Mouse (Mus musculus): ENCODE measurements around the gene Zfp830.

The Zfp830 gene

DNA sequence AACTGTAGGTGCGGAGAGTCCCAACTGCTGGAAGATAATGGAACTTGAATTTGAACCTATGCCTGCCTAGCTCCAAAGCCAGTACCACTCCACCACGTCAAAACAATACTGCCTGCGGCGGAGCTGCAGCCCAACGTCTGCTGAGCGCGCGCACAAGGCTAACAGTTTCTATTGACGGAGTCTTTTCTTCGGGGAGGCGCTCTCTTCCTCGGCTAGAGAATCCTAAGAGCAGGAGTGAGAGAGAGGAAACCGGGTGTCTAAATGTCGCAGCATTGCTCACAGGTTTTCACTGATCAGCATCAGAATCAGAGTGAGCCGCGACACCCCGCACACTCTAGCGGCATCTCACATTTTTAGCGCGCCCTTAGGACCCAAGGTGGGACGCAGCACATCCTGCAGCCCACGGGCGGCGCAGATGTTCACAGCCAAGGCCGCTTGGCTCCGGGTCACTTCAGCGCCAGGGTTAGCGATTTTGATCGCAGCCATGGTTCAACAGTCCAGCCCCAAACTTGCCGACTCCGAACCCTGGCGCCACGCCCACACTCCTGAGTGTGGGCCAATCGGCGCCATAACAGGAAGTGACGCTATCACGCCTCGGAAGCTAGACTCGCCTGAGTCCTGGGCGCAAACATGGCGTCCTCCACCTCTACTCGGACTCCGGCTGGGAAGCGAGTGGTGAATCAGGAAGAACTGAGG is at the start of gene Zfp830, which contains the start of gene Cct6b:
Gene Zfp830 (plus strand): TSS at position 604 of the 696 bp plus-strand sequence.
Gene Cct6b (minus strand): TSS at position 580 of the 696 bp plus-strand sequence.
- peak; percentile 93 for DNase-seq (ENCODE audit: low spot score in 2 of 2)

DNA sequence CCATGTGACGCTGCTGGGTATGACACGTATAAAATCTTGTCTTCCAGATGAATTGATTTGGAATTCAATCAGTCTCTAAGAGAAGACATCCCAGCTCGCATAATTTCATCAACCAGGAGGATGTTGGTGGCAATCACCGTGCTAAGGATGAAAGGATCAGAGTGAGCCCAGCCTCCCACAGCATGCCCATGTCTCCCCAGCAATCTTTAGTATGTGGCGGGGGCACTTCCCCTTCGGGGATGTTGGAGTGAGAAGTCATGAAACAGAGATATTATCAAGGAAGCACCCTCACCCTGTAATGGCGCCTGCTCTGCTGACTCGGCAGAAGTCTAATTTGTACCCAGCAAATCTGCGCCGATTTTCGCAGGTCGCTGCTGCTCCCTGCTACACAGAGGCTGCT is 44.9 kb upstream of the Zfp830 start:
- DNase-seq (ENCODE audit: low spot score in 2 of 2) = no peak

DNA sequence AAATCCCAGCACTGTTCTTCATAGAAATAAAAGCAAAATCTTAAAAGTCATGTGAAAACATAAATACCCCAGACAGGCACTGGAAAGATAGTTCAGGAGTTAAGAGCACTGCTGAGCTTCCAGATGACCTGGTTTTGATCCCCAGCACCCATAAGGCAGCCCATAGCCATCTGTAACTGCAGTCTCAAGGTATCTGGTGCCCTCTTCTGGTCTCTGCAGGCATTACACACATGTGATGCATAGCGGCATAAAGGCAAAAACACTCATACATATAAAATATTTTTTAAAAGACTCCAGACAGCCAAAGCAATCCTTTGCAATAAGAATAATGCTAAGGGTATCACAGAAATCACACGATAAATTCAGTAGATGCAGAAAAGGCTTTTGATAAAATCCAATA is 37.3 kb upstream of the Zfp830 start:
- no peak for DNase-seq (ENCODE audit: low spot score in 2 of 2)

DNA sequence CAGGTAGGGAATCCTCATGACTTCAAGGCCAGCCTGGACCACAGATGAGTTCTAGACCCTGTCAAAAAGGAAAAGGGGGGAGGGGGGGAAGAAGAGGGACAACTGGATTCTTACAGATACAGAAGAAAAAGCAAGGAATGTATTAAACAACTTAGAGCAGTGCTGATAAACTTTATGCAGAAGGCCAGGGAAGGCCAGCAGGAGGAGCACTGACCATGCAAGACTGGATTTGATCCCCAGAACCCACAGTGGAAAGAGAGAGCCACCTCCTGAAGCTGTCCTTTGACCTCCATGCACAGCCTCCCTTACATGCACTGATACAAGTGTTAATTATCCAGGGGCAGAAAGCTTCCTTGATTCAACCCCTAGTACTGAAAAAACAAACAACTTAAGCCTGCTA is 29.9 kb upstream of the Zfp830 start:
- DNase-seq (ENCODE audit: low spot score in 2 of 2) = no peak

DNA sequence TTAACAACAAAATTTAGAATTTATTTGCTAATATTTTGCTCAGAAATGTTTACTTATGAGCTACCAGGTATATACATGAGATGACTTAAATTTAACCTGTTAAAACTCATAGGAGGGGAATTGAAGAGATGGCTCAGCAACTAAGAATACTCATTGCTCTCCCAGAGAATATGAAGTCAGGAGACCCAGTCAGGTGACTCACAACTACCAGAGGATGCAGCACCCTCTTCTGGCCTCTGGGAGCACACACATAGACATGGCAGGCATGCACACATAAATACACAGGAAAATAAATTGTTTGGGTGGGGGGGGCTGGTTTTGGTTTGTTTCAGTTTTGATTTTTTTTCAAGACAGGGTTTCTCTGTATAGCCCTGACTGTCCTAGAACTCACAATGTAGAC is 25.1 kb upstream of the Zfp830 start:
- DNase-seq (ENCODE audit: low spot score in 2 of 2) = no peak

DNA sequence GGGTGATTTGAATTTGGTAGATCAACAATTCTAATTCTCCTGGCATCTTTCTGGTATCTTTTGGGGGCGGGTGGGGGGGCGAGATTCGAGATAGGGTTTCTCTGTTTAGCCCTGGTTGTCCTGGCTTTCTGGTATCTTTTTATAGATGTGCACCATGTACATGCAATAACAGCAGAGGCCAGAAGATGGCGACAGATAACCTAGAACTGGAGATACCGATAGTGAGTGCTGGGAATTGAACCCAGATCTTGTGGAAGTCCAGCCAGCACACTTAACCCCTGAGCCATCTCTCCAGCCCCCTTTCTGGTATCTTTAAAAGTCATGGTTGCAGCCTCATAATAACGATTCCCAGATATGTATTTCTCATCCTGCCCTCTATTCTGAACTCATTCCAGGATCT is 18.0 kb upstream of the Zfp830 start:
- DNase-seq (ENCODE audit: low spot score in 2 of 2) = peak; percentile 16 to 36

DNA sequence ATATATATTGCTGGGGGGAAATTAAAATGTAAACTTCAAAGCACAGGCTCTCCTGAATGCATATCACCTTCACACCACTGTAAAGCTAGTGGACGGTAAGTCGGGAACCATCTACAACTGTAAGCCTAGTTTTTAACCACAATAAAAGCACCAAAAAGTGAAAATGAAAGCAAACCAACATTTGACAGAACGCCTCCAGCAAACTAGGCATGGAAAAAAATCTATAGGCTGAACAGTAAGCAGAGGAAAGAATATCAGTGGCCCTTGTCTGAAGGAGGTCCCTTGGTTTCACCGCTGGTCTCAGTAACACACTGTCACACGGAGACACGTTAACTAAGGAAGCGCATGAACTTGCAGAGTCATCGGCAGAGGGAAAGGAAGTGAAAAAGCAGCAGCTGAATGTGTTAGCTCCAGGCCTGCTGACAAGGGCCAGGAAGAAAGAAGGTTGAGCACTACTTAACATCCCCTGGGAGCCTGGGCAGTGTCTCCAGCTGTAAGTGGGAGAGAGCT is 17.2 kb upstream of the Zfp830 start:
- peak; percentile 43 to 66 for DNase-seq (ENCODE audit: low spot score in 2 of 2)

DNA sequence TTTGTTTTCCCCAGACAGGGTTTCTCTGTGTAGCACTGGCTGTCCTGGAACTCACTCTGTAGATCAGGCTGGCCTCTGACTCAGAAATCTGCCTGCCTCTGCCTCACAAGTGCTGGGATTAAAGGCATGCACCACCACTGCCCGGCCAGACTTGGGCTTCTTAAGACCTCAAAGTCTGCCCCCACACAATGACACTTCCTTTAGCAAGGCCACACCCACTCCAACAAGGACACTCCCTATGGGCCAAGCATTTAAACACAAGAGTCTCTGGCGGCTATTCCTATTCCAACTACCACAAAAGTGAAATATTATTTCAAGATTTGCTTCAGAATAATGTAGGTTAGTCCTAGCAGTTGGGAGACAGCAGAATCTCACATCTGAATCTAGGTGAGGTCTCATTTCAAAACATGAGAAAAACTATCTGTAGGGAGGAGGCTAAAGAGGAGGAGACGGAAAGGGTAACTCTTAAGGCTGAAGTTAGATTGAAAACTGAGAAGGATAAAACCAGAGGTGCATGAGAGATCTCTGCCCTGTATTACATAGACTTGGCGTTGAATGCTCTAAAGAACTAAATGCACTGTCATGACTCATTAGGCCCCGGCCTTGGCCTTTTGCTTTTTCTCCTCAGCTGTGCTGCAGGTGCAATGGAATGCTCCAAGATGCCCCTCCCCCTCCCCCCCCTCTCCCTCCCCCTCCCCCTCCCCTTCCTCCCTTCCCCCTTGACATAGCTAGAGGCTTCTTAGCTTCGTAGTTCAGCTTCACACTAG is 11.6 kb upstream of the Zfp830 start:
- DNase-seq (ENCODE audit: low spot score in 2 of 2) = no peak

DNA sequence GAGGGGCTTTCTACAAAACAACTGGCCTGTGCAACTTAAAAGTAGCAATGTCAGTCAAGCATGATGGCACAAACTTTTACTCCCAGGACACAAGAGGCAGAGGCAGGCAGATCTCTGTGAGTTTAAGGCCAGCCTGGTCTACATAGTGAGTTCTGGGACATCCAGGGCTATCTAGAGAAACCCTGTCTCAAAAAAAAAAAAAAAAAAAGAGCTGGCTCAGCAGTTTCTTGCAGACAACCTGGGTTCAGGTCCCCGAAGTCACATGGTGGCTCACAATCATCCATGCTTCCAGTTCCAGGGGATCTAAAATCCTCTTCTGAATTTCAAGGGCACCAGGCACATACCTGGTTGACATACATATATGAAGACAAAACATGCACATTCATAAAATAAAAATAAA is 8.2 kb upstream of the Zfp830 start:
- no peak for DNase-seq (ENCODE audit: low spot score in 2 of 2)

DNA sequence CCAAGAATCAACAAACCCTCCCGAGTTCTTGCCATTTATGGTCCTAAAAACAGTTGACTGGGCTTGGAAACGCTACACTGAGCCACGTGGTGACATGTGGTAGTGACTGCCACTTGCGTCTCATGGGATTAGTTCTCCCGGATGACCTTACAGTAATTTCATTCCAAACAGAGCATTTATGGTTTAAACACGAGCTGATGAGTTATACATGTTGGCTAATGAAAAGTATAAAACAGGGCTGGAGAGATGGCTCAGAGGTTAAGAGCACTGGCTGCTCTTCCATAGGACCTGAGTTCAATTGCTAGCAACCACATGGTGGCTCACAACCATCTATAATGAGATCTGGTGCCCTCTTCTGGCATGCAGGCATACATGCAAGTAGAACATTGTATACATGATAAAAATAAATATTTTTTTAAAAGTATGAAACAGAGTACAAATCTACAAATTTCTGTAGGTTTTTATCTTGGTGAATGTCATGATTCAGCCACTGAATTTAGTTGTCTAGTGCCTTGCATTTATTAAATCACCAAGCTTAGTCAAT is 1.8 kb upstream of the Zfp830 start:
- DNase-seq (ENCODE audit: low spot score in 2 of 2) = no peak

DNA sequence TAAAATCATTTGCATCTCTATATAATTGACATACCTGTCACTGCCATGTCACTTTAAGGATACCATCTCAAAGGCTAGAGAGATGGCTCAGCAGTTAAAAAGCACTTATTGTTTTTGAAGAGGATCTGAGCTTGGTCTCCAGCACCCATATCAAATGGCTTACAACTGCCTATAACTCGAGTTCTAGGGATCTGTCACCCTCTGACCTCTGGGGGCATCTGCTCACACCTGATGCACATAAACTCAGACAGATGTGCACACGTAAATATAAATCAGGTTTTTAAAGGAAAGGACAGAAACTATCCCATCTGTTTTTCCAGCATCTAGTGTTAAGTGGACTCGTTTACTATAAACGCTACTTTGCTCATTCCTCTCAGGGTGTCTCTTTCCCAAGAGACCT is 884 bp upstream of the Zfp830 start:
- no peak for DNase-seq (ENCODE audit: low spot score in 2 of 2)

DNA sequence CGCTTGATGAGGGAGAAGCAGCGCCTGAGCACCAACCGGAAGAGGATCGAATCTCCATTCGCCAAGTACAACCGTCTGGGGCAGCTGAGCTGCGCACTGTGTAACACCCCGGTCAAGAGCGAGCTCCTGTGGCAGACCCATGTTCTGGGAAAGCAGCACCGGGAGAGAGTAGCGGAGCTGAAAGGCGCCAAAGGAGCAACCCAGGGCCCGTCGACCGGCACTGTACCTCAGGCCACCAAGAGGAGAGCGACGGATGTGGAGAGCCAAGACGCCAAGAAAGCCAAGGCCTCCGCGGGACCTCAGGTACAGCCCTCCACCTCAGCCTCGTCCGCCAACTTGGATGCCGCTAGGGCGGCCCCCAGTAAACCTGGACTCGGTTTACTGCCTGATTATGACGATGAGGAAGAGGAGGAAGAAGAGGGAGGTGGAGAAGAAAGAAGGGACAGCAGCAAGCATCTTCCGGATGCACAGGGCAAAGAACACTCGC is 336 bp downstream of the Zfp830 start:
- no peak for DNase-seq (ENCODE audit: low spot score in 2 of 2)

DNA sequence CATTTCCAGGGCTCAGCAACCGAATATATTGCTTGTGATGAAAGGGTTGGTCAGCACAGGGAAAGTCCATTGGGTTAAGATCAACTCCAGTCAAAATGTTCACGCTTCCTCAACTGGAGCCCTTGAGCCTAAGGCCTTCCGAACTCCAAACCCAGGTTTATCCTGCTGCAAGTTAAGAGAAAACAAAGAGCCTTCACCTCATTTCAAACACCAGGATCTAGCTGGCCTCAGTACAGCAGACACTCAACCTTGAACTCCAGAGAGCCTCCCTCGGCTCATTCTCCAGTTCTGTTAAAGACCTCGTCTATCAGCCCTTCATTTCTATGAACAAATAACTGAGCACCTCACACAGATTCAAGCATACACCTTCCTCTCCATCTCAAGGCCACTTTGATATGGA is 16.0 kb downstream of the Zfp830 start:
- DNase-seq (ENCODE audit: low spot score in 2 of 2) = no peak

DNA sequence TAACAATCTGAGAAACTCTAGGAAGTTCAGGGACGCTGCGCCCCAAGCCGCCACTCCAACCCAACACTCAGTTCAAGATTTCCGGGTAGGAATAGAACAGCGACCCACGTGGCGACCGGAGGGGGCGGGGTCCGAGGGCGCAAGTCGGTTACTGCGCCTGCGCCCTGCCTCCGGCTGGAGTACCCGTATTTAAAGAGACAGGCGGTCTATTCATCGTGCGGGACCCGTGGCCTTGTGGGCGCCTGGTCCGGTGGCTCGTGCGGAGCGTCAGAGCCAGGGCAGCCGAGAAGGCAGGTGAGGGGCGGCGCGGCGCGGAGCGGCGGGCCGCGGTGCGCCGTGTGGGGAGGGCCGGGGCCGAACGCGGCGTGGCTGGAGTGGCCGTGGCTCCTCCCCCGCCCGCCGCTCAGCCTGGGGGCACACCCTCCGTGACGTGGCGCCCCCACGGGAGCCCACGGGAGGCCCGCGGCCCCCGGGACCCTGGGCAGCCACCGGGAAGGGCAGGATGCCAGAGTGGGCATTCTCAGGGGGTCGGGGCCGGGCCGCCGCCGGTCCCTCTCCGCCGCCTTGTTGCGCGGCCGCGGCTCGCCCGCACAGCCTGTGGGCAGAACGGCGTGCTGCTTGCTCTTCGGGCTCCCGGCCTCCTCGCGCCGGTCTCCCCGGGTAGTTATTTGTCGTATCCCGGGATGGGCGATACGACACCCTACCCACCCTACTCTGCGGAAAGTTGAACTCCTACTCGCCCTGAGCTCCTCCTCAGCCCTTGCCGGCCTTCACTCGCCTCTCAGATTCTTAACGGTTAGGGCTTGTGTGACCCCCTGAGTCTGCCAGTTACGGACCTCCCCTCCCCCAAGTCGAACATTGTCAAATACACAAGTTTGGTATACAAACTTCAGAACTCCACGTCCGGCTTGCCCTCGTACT is 17.1 kb downstream of the Zfp830 start, which contains the start of gene Lig3:
Gene Lig3 (plus strand): TSS at position 126 of the 921 bp plus-strand sequence.
- DNase-seq (ENCODE audit: low spot score in 2 of 2) = peak; percentile 91 to 94

DNA sequence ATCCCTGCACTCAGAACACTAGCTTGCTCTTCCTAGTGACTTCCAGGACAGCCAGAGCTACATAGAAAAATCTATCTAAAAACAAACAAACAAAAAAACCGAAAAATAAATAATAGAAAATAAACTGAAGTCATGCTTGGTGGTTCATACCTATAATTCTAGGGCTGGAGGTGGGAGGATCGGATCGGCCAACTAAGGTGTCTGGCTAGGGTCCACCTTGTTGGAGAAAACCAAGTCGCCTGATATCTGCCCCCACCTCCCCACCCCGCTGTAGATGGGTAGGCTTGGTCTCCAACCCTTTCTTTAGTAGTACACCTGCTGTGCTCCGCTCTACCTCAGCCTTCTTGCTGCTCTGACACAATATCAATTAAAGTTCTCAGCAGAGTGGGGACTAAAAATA is 18.1 kb downstream of the Zfp830 start:
- DNase-seq (ENCODE audit: low spot score in 2 of 2) = no peak

DNA sequence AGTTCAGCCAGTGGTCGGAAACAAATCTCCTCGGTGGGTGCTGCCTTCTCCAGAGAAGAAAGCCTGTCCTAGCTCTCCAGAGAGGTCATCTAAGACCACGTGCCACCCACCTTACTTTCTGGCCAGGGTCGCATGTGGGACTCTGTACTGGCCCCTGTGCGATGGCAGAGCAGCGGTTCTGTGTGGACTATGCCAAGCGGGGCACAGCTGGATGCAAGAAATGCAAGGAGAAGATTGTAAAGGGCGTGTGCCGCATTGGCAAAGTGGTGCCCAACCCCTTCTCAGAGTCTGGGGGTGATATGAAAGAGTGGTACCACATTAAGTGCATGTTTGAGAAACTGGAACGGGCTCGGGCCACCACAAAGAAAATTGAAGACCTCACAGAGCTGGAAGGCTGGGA is 19.3 kb downstream of the Zfp830 start:
- no peak for DNase-seq (ENCODE audit: low spot score in 2 of 2)

DNA sequence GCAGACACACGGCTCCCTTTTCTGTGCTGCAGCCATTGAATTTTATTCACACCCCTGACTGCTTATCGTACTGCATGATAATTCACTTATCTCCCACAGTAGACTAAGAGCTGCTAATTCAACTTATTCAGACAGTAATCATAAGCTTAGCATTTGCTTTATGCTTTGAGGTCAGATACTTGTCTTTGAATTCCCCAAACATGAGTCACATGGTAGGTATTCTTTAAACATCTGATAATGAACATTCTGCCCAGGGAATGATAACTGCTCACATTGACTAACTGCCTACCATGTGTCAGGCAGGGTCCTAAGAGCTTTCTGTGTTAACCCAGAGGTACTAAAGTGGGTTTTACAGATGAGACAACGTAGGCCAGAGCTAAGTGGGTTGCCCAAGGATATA is 42.5 kb downstream of the Zfp830 start:
- no peak for DNase-seq (ENCODE audit: low spot score in 2 of 2)

DNA sequence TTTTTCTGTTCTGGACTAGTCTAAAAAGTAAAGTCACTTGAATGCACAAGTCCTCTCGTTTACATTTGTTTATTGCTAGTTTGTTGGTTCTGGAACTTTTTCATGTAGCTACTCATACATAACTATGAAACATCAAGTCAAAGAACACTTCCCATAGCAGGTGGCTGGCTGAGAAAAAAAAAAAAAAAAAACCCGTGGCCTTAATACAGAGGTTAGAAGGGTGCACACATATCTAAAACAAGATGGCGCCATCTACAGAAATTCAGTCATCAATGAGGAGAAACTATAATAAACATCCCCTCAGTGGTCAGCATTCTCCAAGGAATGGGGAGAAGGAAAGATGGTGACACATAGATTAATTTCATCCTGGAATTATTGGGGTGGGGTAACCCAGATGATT is 43.2 kb downstream of the Zfp830 start:
- DNase-seq (ENCODE audit: low spot score in 2 of 2) = no peak

DNA sequence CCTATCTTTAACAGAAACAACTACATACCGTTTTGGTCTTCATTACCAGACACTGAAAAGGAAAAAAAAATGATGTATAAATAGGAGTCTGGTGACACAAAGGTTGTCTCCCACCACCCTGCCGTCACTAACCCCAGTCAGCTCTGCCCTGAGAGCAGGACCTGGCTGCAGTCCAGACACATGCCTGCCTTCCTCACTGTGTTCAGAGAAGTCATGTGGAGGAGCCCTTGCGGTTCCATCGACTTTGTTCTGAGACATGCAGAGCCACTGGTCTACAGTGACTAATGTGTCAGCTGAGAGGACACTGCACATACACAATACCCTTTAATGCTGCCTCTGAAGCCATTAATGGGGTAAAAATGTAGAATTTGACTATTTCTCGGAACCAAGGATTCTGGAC is 44.3 kb downstream of the Zfp830 start:
- peak in 1 of 2 experiments; percentile 12 for DNase-seq (ENCODE audit: low spot score in 2 of 2)

Measured in heart, adult 9 months (tissue).